Mouse (Mus musculus) left cerebral cortex, adult 9 months (tissue): ENCODE results near the gene Clec2g.
A peak's percentile ranks its signal among the peaks of the same experiment; 100 is the strongest.
"Not testable (repeated sequence)": the region's sequence is repeated elsewhere in the genome, so short reads cannot be mapped to it uniquely, and the experiment has no call there.

Experiments
- DNase-seq, 2 experiments: peaks; one replicate each; pipeline ENCODE4 v3.0.0; 2022; ENCODE audit warnings: low spot score in 2 of 2

Gene Clec2g

DNA sequence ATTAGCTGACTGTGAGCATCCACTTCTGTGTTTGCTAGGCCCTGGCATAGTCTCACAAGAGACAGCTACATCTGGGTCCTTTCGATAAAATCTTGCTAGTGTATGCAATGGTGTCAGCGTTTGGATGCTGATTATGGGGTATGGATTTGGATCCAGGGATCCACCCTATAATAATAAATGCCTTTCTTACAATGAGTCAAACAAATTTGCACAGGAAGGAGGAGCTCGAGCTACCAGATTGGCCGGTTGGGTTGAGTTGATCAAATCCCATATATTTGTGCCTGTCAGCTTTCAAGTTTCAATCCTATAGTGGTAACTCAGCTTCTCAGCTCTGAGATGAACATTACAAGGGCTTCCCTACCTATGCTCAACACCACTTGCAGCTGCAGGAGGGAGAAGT, at the start of gene Clec2g:
TSS of gene Clec2g (plus strand) at position 301 of the 400 bp plus-strand sequence.
- DNase-seq, result not testable (repeated sequence)

- DNase-seq, result peak; percentile 16 to 35
Measured at GRCm38 (mm10) chr6:128887091-128887790, 46.9 kb upstream of the Clec2g start, which contains the start of gene Clec2i. Gene Clec2i (plus strand): TSS chr6:128887588.

- DNase-seq, result no peak
Measured at GRCm38 (mm10) chr6:128888834-128889233, 45.3 kb upstream of the Clec2g start.

DNA sequence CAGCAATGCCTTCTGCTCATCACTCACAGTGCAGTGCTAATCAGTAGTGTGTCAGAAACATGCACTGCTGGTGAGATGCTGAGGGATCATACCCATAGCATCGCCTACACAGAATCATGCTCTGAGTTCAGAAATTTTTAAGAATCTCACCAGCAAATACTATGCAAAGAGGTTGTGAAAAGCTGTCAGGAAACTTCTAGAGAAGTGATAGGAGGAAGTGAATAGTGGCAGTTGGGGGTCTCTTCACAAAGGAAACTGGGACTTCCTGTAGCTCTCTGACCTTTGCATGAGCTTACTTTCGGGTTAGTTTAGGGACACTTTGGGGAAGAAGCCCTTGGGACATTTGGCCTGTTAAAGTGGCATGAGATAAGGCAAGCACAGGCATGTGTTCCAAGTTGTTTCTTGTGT, 43.2 kb upstream of the Clec2g start, which contains the start of gene BC035044:
TSS of gene BC035044 (minus strand) at position 179 of the 408 bp plus-strand sequence.
- no peak for DNase-seq

- DNase-seq, result no peak
Measured at GRCm38 (mm10) chr6:128895404-128896001, 38.7 kb upstream of the Clec2g start.

- DNase-seq, result no peak
Measured at GRCm38 (mm10) chr6:128900044-128900443, 34.1 kb upstream of the Clec2g start.

- not testable (repeated sequence) for DNase-seq
Measured at GRCm38 (mm10) chr6:128900796-128901552, 33.2 kb upstream of the Clec2g start.

GRCm38 (mm10) chr6:128913598-128914254, 20.5 kb upstream of the Clec2g start:
- DNase-seq, result no peak

DNA sequence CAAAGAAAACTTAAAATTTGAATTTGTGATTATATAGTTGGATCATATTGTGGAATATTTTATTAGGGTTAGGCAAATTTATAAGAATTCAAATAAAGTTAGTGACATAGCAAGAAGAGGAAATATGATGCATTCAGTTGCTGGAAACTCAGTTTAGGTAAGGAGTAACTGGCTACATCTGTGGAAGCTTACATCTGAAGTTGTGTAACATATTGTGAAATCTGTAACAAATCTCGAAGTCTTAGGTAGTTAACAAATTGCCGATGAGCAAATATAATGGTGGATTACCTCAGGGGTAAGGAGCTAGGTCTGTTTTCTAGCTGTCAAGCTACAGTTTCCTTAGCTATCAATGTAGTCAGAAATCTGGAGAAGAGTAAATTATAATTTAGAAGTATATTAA, 16.9 kb upstream of the Clec2g start:
- no peak for DNase-seq

- no peak for DNase-seq
Measured at GRCm38 (mm10) chr6:128933050-128933449, 1.1 kb upstream of the Clec2g start.

- not testable (repeated sequence) for DNase-seq
Measured at GRCm38 (mm10) chr6:128935889-128936665, 1.9 kb downstream of the Clec2g start.

DNA sequence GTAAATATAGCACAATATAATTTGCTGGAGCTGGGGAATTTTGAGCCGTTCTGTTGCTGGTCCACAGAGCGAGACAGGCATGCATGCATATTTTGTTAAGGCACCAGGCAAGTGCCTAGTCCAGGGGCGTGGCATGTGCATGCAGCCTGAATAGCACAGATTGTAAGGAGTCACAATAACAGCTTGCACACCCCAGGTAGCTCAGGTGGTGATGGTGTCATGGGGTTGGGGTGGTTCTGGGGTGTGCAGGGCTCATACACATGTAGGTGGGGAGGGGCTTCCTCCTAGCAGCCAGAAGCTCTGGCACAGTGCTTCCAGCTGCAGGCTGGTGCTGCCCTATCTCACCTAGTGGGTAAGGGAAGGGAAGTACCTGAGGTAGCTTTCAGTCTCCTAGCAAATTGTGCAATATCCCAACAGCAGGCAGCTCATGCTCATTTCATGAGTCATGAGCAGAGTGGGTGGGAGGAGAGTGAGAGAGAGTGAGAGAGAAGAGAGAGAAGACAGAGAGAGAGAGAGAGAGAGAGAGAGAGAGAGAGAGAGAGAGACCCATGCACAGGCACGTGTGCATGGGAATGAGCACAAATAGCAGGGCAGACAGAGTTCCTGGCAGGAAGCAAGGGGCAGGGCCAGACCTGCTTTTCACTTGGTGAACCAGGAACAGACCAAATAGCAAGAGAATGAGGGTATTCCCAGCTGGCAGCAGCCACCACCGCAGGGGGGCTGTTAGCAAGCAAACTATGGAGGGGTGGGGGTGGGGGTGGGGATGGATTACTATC, 7.7 kb downstream of the Clec2g start:
- no peak for DNase-seq

- DNase-seq, result no peak
Measured at GRCm38 (mm10) chr6:128945564-128945963, 11.4 kb downstream of the Clec2g start.

DNA sequence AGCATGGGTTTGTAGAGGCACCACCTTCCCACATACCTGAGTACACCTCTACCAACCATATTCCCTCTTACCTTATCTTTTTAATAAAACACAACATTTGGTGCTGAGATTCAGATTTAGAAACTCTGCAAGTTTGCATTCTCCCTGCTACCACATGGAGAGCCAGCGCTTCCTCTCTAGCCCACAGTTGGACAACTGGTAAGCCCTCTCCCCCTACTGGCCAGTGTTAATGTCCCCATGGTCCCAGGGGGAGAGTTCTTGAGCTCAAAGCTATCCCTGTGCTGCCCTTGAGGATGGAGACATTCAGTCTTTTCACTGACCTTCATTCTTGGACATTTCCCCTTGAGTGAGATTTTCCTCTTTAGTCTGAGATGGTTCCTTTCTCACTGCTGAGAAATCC, 26.9 kb downstream of the Clec2g start:
- no peak for DNase-seq

GRCm38 (mm10) chr6:128962108-128962507, 27.9 kb downstream of the Clec2g start:
- not testable (repeated sequence) for DNase-seq

DNA sequence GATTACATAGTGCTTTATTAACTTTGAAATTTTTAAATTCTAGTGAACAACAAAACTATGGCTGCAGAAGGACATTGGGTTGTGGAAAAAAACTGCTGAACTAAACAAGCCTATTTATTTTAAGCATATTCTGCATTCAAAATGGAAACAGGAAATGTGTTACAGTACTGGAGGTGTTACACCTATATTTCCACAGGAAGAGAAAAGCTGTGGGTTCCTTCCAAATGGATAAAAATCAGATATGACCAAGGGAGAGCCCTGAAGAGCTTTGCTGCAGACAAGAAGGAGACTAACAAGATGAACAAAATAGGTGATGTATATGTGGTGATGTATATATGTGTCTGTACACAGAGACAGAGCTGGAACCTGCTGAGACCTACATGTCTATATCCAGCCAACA, 30.3 kb downstream of the Clec2g start:
- DNase-seq, result no peak

DNA sequence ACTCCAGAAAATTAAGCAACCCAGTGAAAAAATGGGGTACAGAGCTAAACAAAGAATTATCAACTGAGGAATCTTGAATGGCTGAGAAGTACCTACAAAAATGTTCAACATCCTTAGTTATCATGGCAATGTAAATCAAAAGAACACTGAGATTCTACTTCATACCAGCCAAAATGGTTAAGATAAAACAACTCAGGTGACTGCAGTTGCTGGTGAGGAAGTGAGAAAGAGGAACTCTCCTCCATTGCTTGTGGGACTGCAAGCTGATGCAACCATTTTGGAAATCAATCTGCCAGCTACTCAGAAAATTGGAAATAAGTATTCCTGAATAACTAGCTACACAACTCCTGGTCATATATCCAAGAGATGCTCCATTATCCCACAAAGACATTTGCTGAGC, 34.3 kb downstream of the Clec2g start:
- no peak for DNase-seq

- no peak for DNase-seq
Measured at GRCm38 (mm10) chr6:128969741-128970140, 35.6 kb downstream of the Clec2g start.

DNA sequence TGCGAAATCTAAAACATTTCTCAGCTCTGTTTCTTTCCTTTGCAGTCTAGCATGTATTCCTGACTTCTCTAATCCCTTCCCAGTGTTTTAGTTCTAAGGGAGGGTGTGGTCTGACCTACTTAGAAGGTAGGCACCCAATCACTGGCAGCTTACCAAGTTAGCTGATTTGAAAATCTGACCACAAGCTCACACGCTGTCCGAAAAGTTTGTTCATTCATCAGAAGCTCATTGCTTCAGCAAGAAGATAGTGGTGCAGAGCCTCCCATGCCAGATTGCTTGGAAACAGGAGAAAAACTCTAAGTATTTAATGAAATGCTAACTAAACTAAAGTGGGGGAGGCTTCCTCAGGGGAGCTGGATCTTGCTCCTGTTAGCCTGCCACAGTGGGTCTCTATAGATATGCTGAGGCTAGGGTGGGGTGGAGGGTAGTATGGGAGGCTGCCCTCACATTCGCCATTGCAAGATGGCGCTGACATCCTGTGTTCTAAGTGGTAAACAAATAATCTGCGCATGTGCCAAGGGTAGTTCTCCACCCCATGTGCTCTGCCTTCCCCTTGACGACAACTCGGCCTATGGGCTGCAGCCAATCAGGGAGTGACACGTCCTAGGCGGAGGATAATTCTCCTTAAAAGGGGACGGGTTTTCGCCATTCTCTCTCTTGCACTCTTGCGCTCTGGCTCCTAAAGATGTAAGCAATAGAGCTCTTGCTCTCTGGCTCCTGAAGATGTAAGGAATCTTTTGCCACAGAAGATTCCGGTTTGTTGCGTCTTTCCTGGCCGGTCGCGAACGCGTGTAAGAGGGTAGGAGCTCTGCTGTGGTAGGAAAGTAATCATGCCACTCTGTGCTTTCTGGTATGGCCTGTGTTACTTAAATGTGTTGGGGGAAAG, 36.6 kb downstream of the Clec2g start:
- not testable (repeated sequence) for DNase-seq
